Mouse (Mus musculus): Measurements from ENCODE around the gene Slfn3. TPM values are rescaled to one million over a fixed set of nuclear protein-coding genes. Genes with fewer than 3 reads are reported as not detected.
"Not testable (repeated sequence)": the region's sequence is repeated elsewhere in the genome, so short reads cannot be mapped to it uniquely, and the experiment has no call there.

Slfn3 gene
- 0.59 and 0.82 TPM in 2 replicates for polyA plus RNA-seq (2015; fragmentation: Nextera tagmentation; extraction: Ambion mirVana)

DNA sequence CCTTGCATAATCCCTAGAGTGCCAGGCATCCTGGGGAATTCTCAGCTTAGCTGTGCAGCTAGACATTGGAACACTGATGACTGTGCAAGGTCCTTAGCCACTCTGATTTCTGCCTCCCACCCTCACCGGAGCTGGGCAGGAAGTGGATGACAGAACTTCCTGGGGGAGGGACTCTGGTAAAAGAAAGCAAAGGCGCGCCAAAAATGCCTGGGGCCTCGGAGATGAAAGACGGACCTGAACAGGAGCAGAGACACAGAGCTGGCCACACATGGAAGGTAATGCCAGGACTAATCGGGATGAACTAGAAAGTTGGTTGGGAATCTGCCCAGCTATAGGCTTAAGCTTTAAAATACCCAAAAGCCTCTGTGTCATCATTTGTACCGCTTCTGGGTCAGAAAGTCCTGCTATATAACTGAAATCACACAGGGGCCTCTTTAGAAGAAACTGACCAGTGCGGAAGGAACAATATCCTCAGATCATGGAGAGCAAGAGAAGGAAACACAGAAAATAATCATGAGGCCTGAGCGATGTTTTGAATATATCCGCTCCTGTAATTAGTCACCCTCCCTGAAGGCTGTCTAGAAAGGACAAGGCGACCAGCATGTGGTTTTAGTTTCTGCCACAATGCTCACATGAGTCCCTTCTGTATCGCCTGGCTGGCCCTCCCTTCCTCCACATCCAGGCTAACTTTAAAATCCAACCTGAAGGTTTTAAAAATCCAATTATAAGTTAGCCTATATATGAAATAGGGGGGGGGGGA is at the start of gene Slfn3:
Slfn3 (plus strand) TSS at position 197 of the 760 bp plus-strand sequence.
- Histone ChIP-seq H3K4me1 (replicated peaks; ENCODE audit: control insufficient read depth, insufficient read depth, low read length) (no peaks in the 10 kb centered on the region), H3K27ac (ENCODE audit: low read depth, low read length) (no peak within 1 kb of the TSS), H3K4me2 (replicated peaks; ENCODE audit: low read depth) (peak within 1 kb of the TSS; percentile 38), H3K27me3 (replicated peaks; ENCODE audit: control insufficient read depth, insufficient read depth, low read length) (no peaks in the 10 kb centered on the region), H3K9ac (ENCODE audit: low read depth, low read length) (no peak within 1 kb of the TSS), H3K9me3 (ENCODE audit: control insufficient read depth) (no peaks in the 10 kb centered on the region), H3K4me3 (ENCODE audit: low read depth, low read length) (no peak within 1 kb of the TSS), H3K36me3 (ENCODE audit: control insufficient read depth, insufficient read depth) (no peaks in the 10 kb centered on the region)
- no peak for ATAC-seq
- no peak for TF ChIP-seq CTCF (IDR thresholded peaks at IDR 0.05; ENCODE audit: low read depth)
- 76% methylated on average over 12 of the region's 12 CpGs for WGBS

DNA sequence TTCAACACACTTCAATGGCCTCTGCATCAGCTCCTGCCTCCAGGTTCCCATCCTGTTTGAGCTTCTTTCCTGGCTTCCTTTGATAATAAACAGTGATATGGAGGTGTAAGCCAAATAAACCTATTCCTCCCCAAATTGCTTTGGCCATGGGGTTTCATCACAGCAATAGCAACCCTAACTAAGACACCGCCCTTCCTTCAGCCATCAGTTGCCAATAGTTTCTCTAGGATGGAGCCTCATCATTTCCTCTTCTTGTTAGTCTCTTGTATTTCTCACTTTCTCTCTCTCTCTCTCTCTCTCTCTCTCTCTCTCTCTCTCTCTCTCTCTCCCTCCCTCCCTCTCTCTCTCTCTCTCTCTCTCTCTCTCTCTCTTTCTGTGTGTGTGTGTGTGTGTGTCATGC is 42.2 kb upstream of the Slfn3 start:
- not testable (repeated sequence) for H3K36me3 ChIP-seq (ENCODE audit: control insufficient read depth, insufficient read depth); H3K9me3 ChIP-seq (ENCODE audit: control insufficient read depth); ATAC-seq; H3K4me2 ChIP-seq (replicated peaks; ENCODE audit: low read depth); H3K27ac ChIP-seq (ENCODE audit: low read depth, low read length); H3K27me3 ChIP-seq (replicated peaks; ENCODE audit: control insufficient read depth, insufficient read depth, low read length); H3K4me3 ChIP-seq (ENCODE audit: low read depth, low read length); H3K4me1 ChIP-seq (replicated peaks; ENCODE audit: control insufficient read depth, insufficient read depth, low read length); H3K9ac ChIP-seq (ENCODE audit: low read depth, low read length)
- WGBS = no CpG with 5 or more reads among the region's 1 CpGs

GRCm38 (mm10) chr11:83174948-83175539 is 16.1 kb upstream of the Slfn3 start, which contains the start of gene Slfn4:
TSS of gene Slfn4 (plus strand) at chr11:83175186.
- no peak within 1 kb of the TSS for H3K4me3 ChIP-seq (ENCODE audit: low read depth, low read length)
- 68% methylated on average over 12 of the region's 12 CpGs for WGBS
- H3K9me3 ChIP-seq (ENCODE audit: control insufficient read depth) = no peaks in the 10 kb centered on the region
- ATAC-seq = no peak
- TF ChIP-seq CTCF (IDR thresholded peaks at IDR 0.05; ENCODE audit: low read depth) = no peak
- H3K27ac ChIP-seq (ENCODE audit: low read depth, low read length) = no peak within 1 kb of the TSS
- H3K4me1 ChIP-seq (replicated peaks; ENCODE audit: control insufficient read depth, insufficient read depth, low read length) = no peaks in the 10 kb centered on the region
- no peaks in the 10 kb centered on the region for H3K27me3 ChIP-seq (replicated peaks; ENCODE audit: control insufficient read depth, insufficient read depth, low read length)
- 0 out of 2 replicates have a peak within 1 kb of the TSS, but pooled peaks have one; percentile 13 for H3K4me2 ChIP-seq (replicated peaks; ENCODE audit: low read depth)
- no peak within 1 kb of the TSS for H3K9ac ChIP-seq (ENCODE audit: low read depth, low read length)
- no peaks in the 10 kb centered on the region for H3K36me3 ChIP-seq (ENCODE audit: control insufficient read depth, insufficient read depth)

DNA sequence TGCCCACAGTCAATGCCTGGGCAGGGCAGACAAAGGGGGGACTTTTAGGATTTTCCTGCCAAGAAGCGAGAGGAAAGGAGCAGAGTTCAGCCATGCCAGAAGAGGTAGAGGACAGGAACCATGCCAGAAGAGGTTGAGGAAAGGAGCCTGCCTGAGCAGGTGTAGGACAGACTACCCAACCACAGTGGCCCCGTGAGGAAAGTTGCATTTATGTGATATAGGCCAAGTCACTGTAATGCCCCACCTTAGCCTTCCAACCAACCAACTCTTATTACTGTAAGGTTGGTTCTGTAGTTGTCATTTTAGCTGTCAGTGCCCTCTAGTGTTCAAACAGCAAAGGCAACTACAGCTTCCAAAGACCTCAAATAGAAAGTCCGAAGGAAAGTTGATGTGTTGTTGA is 871 bp downstream of the Slfn3 start:
- no peak overlapping the region for H3K27ac ChIP-seq (ENCODE audit: low read depth, low read length)
- no peaks in the 10 kb centered on the region for H3K36me3 ChIP-seq (ENCODE audit: control insufficient read depth, insufficient read depth)
- peak; percentile 82 for TF ChIP-seq CTCF (IDR thresholded peaks at IDR 0.05; ENCODE audit: low read depth)
- no peaks in the 10 kb centered on the region for H3K27me3 ChIP-seq (replicated peaks; ENCODE audit: control insufficient read depth, insufficient read depth, low read length)
- no peak overlapping the region for H3K9ac ChIP-seq (ENCODE audit: low read depth, low read length)
- ATAC-seq = no peak
- H3K4me3 ChIP-seq (ENCODE audit: low read depth, low read length) = no peak overlapping the region
- no peaks in the 10 kb centered on the region for H3K4me1 ChIP-seq (replicated peaks; ENCODE audit: control insufficient read depth, insufficient read depth, low read length)
- H3K4me2 ChIP-seq (replicated peaks; ENCODE audit: low read depth) = peak overlapping the region; percentile 38
- WGBS = 53% methylated on average over 3 of the region's 3 CpGs
- no peaks in the 10 kb centered on the region for H3K9me3 ChIP-seq (ENCODE audit: control insufficient read depth)

GRCm38 (mm10) chr11:83205002-83205401 is 13.9 kb downstream of the Slfn3 start:
- H3K4me3 ChIP-seq (ENCODE audit: low read depth, low read length) = no peak overlapping the region
- no peak overlapping the region for H3K4me2 ChIP-seq (replicated peaks; ENCODE audit: low read depth)
- no peaks in the 10 kb centered on the region for H3K9me3 ChIP-seq (ENCODE audit: control insufficient read depth)
- H3K27me3 ChIP-seq (replicated peaks; ENCODE audit: control insufficient read depth, insufficient read depth, low read length) = no peaks in the 10 kb centered on the region
- H3K36me3 ChIP-seq (ENCODE audit: control insufficient read depth, insufficient read depth) = no peaks in the 10 kb centered on the region
- ATAC-seq = no peak
- H3K27ac ChIP-seq (ENCODE audit: low read depth, low read length) = no peak overlapping the region
- no peak overlapping the region for H3K9ac ChIP-seq (ENCODE audit: low read depth, low read length)
- no peaks in the 10 kb centered on the region for H3K4me1 ChIP-seq (replicated peaks; ENCODE audit: control insufficient read depth, insufficient read depth, low read length)
- TF ChIP-seq CTCF (IDR thresholded peaks at IDR 0.05; ENCODE audit: low read depth) = no peak

DNA sequence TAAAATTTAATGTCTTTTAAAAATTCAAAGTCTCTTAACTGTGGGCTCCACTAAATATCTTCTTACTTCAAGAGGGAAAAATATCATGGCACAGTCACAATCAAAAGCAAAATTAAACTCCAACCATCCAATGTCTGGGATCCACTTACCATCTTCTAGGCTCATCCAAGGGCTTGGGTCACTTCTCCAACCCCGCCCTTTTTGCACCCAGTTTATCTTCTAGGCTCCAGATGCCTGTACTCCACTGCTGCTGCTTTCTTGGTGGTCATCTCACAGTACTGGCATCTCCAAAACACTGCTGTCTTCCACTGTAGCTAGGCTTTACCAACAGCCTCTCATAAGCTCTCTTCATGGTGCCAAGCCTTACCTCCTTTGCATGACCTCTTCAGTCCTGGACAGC is 25.0 kb downstream of the Slfn3 start:
- 78% methylated on average over 1 of the region's 1 CpGs for WGBS
- no peak for ATAC-seq

More for the DNA sequence above, 25.0 kb downstream of the Slfn3 start:
- H3K27ac ChIP-seq (ENCODE audit: low read depth, low read length) = no peak overlapping the region
- no peak overlapping the region for H3K4me2 ChIP-seq (replicated peaks; ENCODE audit: low read depth)
- no peaks in the 10 kb centered on the region for H3K36me3 ChIP-seq (ENCODE audit: control insufficient read depth, insufficient read depth)
- no peaks in the 10 kb centered on the region for H3K27me3 ChIP-seq (replicated peaks; ENCODE audit: control insufficient read depth, insufficient read depth, low read length)
- no peak overlapping the region for H3K4me3 ChIP-seq (ENCODE audit: low read depth, low read length)
- no peaks in the 10 kb centered on the region for H3K9me3 ChIP-seq (ENCODE audit: control insufficient read depth)
- no peak for TF ChIP-seq CTCF (IDR thresholded peaks at IDR 0.05; ENCODE audit: low read depth)
- H3K9ac ChIP-seq (ENCODE audit: low read depth, low read length) = no peak overlapping the region
- H3K4me1 ChIP-seq (replicated peaks; ENCODE audit: control insufficient read depth, insufficient read depth, low read length) = no peaks in the 10 kb centered on the region
